Mouse (Mus musculus): ENCODE results near the gene Ankrd54. TPM values are rescaled to one million over a fixed set of nuclear protein-coding genes. Genes with fewer than 3 reads are reported as not detected.
"Not testable (repeated sequence)": the region's sequence is repeated elsewhere in the genome, so short reads cannot be mapped to it uniquely, and the experiment has no call there.

Ankrd54 gene
- total and polyA plus RNA-seq, 2 experiments, result 5.1 to 27.1 TPM

DNA sequence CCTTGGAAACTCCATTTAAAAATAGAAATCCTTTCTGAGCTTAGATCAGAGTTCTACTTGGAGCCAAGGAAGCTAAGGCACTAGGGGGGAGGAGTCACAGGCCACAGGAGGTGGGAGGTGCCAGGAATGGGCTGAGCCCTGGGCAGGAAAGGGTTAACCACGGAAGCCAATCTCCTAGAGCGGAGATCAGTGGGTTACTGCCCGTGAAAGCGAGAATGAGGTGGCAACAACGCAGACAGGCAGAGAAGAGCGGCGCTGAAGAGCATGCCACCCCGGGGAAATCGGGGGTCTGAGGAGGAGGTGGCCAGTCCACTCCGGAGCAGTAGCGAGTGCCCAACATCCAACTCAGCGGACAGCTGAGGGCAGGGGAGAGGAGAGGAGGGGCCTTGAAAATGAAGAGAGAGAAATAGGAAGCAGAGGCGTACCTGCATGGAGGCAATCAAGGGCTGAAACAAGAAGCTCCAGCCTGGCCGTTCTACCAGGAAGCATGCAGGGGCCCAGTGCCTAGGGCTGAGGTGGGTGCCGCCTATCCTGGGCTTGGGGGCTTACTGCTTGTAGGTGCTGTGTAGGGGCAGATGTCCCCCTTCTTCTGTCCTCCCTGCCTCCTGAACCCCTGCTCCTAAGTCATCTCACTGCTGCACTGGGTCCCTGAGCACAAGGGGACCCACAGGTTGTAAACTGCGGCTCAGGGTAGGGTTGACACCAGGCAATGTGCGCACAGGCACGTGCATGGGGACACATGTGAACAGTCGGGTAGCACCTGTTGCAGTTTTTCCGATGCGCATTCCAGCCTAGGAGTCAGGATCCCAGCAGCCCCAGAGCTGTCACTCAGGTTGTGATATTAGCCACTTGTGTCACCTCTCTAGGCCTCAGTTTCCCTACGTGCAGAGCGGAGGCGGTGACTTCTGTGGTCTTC, 21.9 kb downstream of the Ankrd54 start:
- Histone ChIP-seq H3K4me3 (ENCODE audit: insufficient read depth, low read depth, low read length) (no peak overlapping the region), H3K79me2 (ENCODE audit: control insufficient read depth, insufficient read depth, low read length) (no peaks in the 10 kb centered on the region), H3K9ac (ENCODE audit: low read depth, low read length) (no peak overlapping the region), H3K36me3 (ENCODE audit: control insufficient read depth, insufficient read depth, low read length) (no peaks in the 10 kb centered on the region), H3K27ac (replicated peaks; ENCODE audit: insufficient read depth, low read depth, low read length) (no peak overlapping the region), H3K27me3 (ENCODE audit: control insufficient read depth, insufficient read depth, low read length) (peaks cover 8% of the 10 kb centered on the region), H3K4me1 (ENCODE audit: control insufficient read depth, insufficient read depth, low read length) (peaks cover 6% of the 10 kb centered on the region)
- DNase-seq (ENCODE audit: extremely low read depth, low read depth, low spot score), result no peak
- WGBS, result 26% methylated on average over 24 of the region's 24 CpGs
- TF ChIP-seq POLR2A (IDR thresholded peaks at IDR 0.05; ENCODE audit: extremely low read depth, insufficient read depth, low read length) (no peak), CTCF (IDR thresholded peaks at IDR 0.05; ENCODE audit: low read depth, low read length) (no peak)

- H3K27ac ChIP-seq (replicated peaks; ENCODE audit: insufficient read depth, low read depth, low read length), result no peak overlapping the region
- TF ChIP-seq CTCF (IDR thresholded peaks at IDR 0.05; ENCODE audit: low read depth, low read length), result peak; percentile 99
- TF ChIP-seq POLR2A (IDR thresholded peaks at IDR 0.05; ENCODE audit: extremely low read depth, insufficient read depth, low read length), result no peak
- DNase-seq (ENCODE audit: extremely low read depth, low read depth, low spot score), result peak; percentile 87
- H3K79me2 ChIP-seq (ENCODE audit: control insufficient read depth, insufficient read depth, low read length), result no peaks in the 10 kb centered on the region
- H3K4me1 ChIP-seq (ENCODE audit: control insufficient read depth, insufficient read depth, low read length), result peaks cover 6% of the 10 kb centered on the region
- WGBS, result 5% methylated on average over 7 of the region's 7 CpGs
- no peak overlapping the region for H3K9ac ChIP-seq (ENCODE audit: low read depth, low read length)
- H3K4me3 ChIP-seq (ENCODE audit: insufficient read depth, low read depth, low read length), result no peak overlapping the region
- no peaks in the 10 kb centered on the region for H3K36me3 ChIP-seq (ENCODE audit: control insufficient read depth, insufficient read depth, low read length)
- H3K27me3 ChIP-seq (ENCODE audit: control insufficient read depth, insufficient read depth, low read length), result peaks cover 8% of the 10 kb centered on the region
These were observed 23.8 kb downstream of the Ankrd54 start for GRCm38 (mm10) chr15:79038853-79039252.

DNA sequence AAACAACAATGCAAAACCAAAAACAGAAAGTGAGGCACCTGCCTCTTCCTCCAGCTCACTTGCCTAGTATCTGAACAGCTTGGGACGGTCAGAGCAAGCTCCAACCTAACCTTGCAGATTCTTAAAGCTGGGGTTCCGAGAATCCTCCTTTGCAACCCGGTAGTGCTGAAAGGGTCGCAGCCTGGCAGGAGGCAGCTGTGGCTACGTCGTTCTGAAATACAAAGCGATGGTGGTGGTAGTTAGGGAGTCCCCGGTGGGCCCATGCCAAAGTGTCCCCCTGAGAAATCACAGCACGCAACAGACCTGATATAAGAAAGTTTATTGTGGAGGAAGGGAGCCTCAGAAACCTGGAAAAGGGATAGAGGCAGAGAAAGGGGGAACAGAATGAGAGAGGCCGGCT, 24.4 kb downstream of the Ankrd54 start:
- no peaks in the 10 kb centered on the region for H3K79me2 ChIP-seq (ENCODE audit: control insufficient read depth, insufficient read depth, low read length)
- DNase-seq (ENCODE audit: extremely low read depth, low read depth, low spot score), result no peak
- no peaks in the 10 kb centered on the region for H3K36me3 ChIP-seq (ENCODE audit: control insufficient read depth, insufficient read depth, low read length)
- peaks cover 8% of the 10 kb centered on the region for H3K27me3 ChIP-seq (ENCODE audit: control insufficient read depth, insufficient read depth, low read length)
- H3K4me1 ChIP-seq (ENCODE audit: control insufficient read depth, insufficient read depth, low read length), result peaks cover 6% of the 10 kb centered on the region
- H3K4me3 ChIP-seq (ENCODE audit: insufficient read depth, low read depth, low read length), result no peak overlapping the region
- H3K9ac ChIP-seq (ENCODE audit: low read depth, low read length), result no peak overlapping the region
- no peak for TF ChIP-seq POLR2A (IDR thresholded peaks at IDR 0.05; ENCODE audit: extremely low read depth, insufficient read depth, low read length)
- no peak for TF ChIP-seq CTCF (IDR thresholded peaks at IDR 0.05; ENCODE audit: low read depth, low read length)
- no peak overlapping the region for H3K27ac ChIP-seq (replicated peaks; ENCODE audit: insufficient read depth, low read depth, low read length)
- WGBS, result 78% methylated on average over 10 of the region's 10 CpGs

DNA sequence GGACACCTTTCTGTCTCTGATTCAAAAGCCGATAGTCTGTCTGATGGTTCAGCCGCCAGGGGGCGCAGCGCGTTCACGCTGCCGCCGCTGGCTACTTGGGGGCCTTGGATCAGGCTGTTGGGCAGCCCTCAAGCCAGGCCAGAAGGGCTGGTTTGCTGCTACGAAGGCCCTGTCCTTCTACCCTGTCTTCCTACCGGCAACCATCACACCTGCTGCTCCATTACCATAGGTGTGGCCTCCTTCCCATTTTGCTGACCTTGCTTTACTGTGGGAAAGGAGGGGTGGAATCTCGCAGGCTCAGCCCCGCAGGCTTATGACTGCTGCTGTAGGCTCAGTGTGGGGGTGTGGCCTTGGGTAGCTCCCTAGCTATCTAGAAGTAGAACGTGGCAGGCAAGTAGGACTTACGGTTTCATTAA, 24.8 kb downstream of the Ankrd54 start:
- 13% methylated on average over 14 of the region's 14 CpGs for WGBS
- H3K4me1 ChIP-seq (ENCODE audit: control insufficient read depth, insufficient read depth, low read length), result peaks cover 5% of the 10 kb centered on the region
- H3K27ac ChIP-seq (replicated peaks; ENCODE audit: insufficient read depth, low read depth, low read length), result no peak overlapping the region
- H3K27me3 ChIP-seq (ENCODE audit: control insufficient read depth, insufficient read depth, low read length), result peaks cover 4% of the 10 kb centered on the region
- peak overlapping the region; percentile 59 for H3K9ac ChIP-seq (ENCODE audit: low read depth, low read length)
- H3K4me3 ChIP-seq (ENCODE audit: insufficient read depth, low read depth, low read length), result no peak overlapping the region
- DNase-seq (ENCODE audit: extremely low read depth, low read depth, low spot score), result peak; percentile 17
- H3K79me2 ChIP-seq (ENCODE audit: control insufficient read depth, insufficient read depth, low read length), result no peaks in the 10 kb centered on the region
- TF ChIP-seq POLR2A (IDR thresholded peaks at IDR 0.05; ENCODE audit: extremely low read depth, insufficient read depth, low read length), result no peak
- TF ChIP-seq CTCF (IDR thresholded peaks at IDR 0.05; ENCODE audit: low read depth, low read length), result peak; percentile 85
- no peaks in the 10 kb centered on the region for H3K36me3 ChIP-seq (ENCODE audit: control insufficient read depth, insufficient read depth, low read length)

DNA sequence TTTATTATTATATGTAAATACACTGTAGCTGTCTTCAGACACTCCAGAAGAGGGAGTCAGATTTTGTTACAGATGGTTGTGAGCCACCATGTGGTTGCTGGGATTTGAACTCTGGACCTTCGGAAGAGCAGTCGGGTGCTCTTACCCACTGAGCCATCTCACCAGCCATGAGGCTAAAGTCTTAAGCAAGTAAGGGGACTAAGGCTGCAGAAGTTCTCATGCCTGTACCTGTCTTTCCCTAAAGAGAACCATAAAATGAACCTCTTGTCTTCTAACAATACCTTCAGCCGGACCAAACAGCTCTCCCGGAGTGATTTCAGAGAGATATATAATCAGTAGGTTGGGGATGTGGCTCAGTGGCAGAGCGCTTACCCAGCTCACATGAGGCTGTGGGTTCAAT, 30.8 kb downstream of the Ankrd54 start:
- WGBS, result 83% methylated on average over 5 of the region's 5 CpGs
- not testable (repeated sequence) for H3K27ac ChIP-seq (replicated peaks; ENCODE audit: insufficient read depth, low read depth, low read length); H3K4me1 ChIP-seq (ENCODE audit: control insufficient read depth, insufficient read depth, low read length); H3K36me3 ChIP-seq (ENCODE audit: control insufficient read depth, insufficient read depth, low read length); H3K27me3 ChIP-seq (ENCODE audit: control insufficient read depth, insufficient read depth, low read length); H3K4me3 ChIP-seq (ENCODE audit: insufficient read depth, low read depth, low read length); DNase-seq (ENCODE audit: extremely low read depth, low read depth, low spot score); H3K9ac ChIP-seq (ENCODE audit: low read depth, low read length)
- H3K79me2 ChIP-seq (ENCODE audit: control insufficient read depth, insufficient read depth, low read length), result peaks cover 11% of the 10 kb centered on the region; the same call in 1 of the 2 replicates
